Mouse (Mus musculus): Measurements from ENCODE around the gene Klhl31. TPM values are rescaled to one million over a fixed set of nuclear protein-coding genes. Genes with fewer than 3 reads are reported as not detected.

Gene Klhl31
- polyA plus RNA-seq, 1 experiment: 0.15 TPM

DNA sequence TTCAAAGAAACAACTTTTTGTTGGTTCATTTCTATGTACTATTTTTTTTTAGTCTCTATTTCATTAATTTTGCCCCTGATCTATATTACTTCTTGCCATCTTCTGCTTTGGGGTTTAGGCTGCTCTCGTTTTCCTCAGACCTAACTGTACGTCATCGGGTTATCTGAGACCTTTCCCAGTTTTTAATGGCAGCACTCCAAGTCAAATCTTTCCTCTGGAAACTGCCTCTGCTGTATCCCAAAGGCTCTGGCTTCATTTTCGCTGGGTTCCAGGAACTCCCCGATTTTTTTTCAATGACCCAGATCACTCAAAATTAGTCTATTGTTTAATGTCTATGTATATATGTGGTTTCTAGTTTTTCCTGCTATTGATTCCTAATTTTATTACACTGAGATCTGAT is 6.6 kb upstream of the Klhl31 start:
- no peak for TF ChIP-seq EP300 (IDR thresholded peaks at IDR 0.05; ENCODE audit: insufficient read depth, low read depth, low read length)
- no peak for TF ChIP-seq POLR2A (IDR thresholded peaks at IDR 0.05; ENCODE audit: insufficient read depth, low read length)
- no peak for TF ChIP-seq CTCF (IDR thresholded peaks at IDR 0.05; ENCODE audit: low read depth, low read length)
- H3K36me3 ChIP-seq (ENCODE audit: control insufficient read depth, insufficient read depth, low read length, poor library complexity, severe bottlenecking): no peaks in the 10 kb centered on the region
- H3K4me1 ChIP-seq (ENCODE audit: control insufficient read depth, insufficient read depth, low read length): no peaks in the 10 kb centered on the region
- H3K27ac ChIP-seq (ENCODE audit: insufficient read depth, low read length): no peak overlapping the region
- H3K27me3 ChIP-seq (ENCODE audit: control insufficient read depth, insufficient read depth, low read length, poor library complexity, severe bottlenecking): 0 out of 2 replicates have a peak, but pooled peaks cover 3% of the 10 kb centered on the region
- no peaks in the 10 kb centered on the region for H3K9me3 ChIP-seq (replicated peaks; ENCODE audit: control insufficient read depth, insufficient read depth, low read length, poor library complexity, severe bottlenecking)
- no peak overlapping the region for H3K4me3 ChIP-seq (ENCODE audit: low read depth, low read length)
- no peak overlapping the region for H3K9ac ChIP-seq (ENCODE audit: low read depth, poor library complexity, severe bottlenecking)

DNA sequence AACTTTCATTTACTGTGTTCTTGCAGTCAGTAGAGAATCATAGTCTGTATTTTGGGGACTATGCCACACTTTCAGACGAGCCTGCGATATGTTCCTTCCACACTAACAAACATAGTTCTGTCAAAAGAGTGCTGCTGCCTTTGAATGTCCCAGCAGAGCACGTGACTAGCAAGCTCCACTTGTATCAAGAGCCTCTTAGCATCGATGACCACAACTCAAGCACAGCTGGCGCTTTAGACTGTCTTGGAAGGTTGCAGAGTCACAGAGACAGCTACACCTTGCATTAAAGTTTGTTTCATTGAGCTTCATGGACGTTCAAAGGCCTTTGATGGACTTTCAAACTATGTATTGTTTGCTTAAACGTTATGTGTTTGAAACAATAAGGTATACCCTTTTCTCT is 5.5 kb upstream of the Klhl31 start:
- TF ChIP-seq CTCF (IDR thresholded peaks at IDR 0.05; ENCODE audit: low read depth, low read length) (no peak), EP300 (IDR thresholded peaks at IDR 0.05; ENCODE audit: insufficient read depth, low read depth, low read length) (no peak), POLR2A (IDR thresholded peaks at IDR 0.05; ENCODE audit: insufficient read depth, low read length) (no peak)
- no peak overlapping the region for H3K9ac ChIP-seq (ENCODE audit: low read depth, poor library complexity, severe bottlenecking)
- H3K36me3 ChIP-seq (ENCODE audit: control insufficient read depth, insufficient read depth, low read length, poor library complexity, severe bottlenecking): no peaks in the 10 kb centered on the region
- 0 out of 2 replicates have a peak, but pooled peaks cover 3% of the 10 kb centered on the region for H3K27me3 ChIP-seq (ENCODE audit: control insufficient read depth, insufficient read depth, low read length, poor library complexity, severe bottlenecking)
- H3K4me3 ChIP-seq (ENCODE audit: low read depth, low read length): no peak overlapping the region
- H3K4me1 ChIP-seq (ENCODE audit: control insufficient read depth, insufficient read depth, low read length): no peaks in the 10 kb centered on the region
- H3K9me3 ChIP-seq (replicated peaks; ENCODE audit: control insufficient read depth, insufficient read depth, low read length, poor library complexity, severe bottlenecking): no peaks in the 10 kb centered on the region
- no peak overlapping the region for H3K27ac ChIP-seq (ENCODE audit: insufficient read depth, low read length)

DNA sequence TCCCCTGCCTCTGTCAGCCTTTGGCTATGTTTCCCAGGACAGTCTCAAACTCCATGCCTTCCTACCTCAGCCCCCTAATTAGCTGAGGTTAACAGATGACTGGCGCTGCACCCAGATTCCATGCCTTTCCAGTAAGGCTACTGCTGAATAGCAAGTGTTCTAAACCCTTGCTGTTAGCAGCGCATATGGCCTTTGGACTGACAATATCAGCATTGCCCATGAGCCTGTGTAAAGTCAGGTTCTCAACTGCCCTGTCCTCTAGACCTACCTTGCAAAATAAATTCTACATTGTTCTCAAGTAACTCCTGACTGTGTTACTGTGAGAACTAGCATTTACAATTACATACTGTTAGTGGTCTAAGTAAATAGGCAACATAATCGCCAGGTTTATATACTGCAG is 3.9 kb upstream of the Klhl31 start:
- Histone ChIP-seq H3K36me3 (ENCODE audit: control insufficient read depth, insufficient read depth, low read length, poor library complexity, severe bottlenecking) (no peaks in the 10 kb centered on the region), H3K4me3 (ENCODE audit: low read depth, low read length) (no peak overlapping the region), H3K27ac (ENCODE audit: insufficient read depth, low read length) (no peak overlapping the region), H3K9ac (ENCODE audit: low read depth, poor library complexity, severe bottlenecking) (no peak overlapping the region), H3K4me1 (ENCODE audit: control insufficient read depth, insufficient read depth, low read length) (no peaks in the 10 kb centered on the region), H3K9me3 (replicated peaks; ENCODE audit: control insufficient read depth, insufficient read depth, low read length, poor library complexity, severe bottlenecking) (no peaks in the 10 kb centered on the region), H3K27me3 (ENCODE audit: control insufficient read depth, insufficient read depth, low read length, poor library complexity, severe bottlenecking) (0 out of 2 replicates have a peak, but pooled peaks cover 3% of the 10 kb centered on the region)
- no peak for TF ChIP-seq CTCF (IDR thresholded peaks at IDR 0.05; ENCODE audit: low read depth, low read length)
- TF ChIP-seq POLR2A (IDR thresholded peaks at IDR 0.05; ENCODE audit: insufficient read depth, low read length): no peak
- no peak for TF ChIP-seq EP300 (IDR thresholded peaks at IDR 0.05; ENCODE audit: insufficient read depth, low read depth, low read length)

DNA sequence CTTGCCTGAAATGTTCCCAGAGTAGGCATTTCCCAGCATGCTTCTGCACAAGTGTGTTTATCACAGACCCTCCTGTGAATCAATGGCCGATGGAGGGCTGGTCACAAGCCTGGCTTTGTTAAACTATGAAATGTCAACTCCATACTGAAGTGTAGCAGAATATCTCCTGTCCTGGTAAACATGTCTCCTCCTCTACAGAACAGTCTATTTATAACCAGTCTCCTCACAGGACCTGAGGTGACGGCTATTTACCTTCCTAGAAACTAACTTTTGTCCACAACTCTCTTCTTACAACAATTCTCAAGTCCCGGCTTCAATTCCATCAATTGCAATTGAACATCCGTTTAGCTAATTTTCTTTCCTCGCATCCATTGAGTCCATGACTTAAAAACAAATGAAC is 297 bp upstream of the Klhl31 start:
- Histone ChIP-seq H3K9me3 (replicated peaks; ENCODE audit: control insufficient read depth, insufficient read depth, low read length, poor library complexity, severe bottlenecking) (no peaks in the 10 kb centered on the region), H3K27ac (ENCODE audit: insufficient read depth, low read length) (no peak overlapping the region), H3K9ac (ENCODE audit: low read depth, poor library complexity, severe bottlenecking) (no peak overlapping the region), H3K4me3 (ENCODE audit: low read depth, low read length) (no peak overlapping the region), H3K27me3 (ENCODE audit: control insufficient read depth, insufficient read depth, low read length, poor library complexity, severe bottlenecking) (0 out of 2 replicates have a peak, but pooled peaks cover 3% of the 10 kb centered on the region), H3K36me3 (ENCODE audit: control insufficient read depth, insufficient read depth, low read length, poor library complexity, severe bottlenecking) (no peaks in the 10 kb centered on the region), H3K4me1 (ENCODE audit: control insufficient read depth, insufficient read depth, low read length) (no peaks in the 10 kb centered on the region)
- TF ChIP-seq POLR2A (IDR thresholded peaks at IDR 0.05; ENCODE audit: insufficient read depth, low read length) (no peak), CTCF (IDR thresholded peaks at IDR 0.05; ENCODE audit: low read depth, low read length) (no peak), EP300 (IDR thresholded peaks at IDR 0.05; ENCODE audit: insufficient read depth, low read depth, low read length) (no peak)

DNA sequence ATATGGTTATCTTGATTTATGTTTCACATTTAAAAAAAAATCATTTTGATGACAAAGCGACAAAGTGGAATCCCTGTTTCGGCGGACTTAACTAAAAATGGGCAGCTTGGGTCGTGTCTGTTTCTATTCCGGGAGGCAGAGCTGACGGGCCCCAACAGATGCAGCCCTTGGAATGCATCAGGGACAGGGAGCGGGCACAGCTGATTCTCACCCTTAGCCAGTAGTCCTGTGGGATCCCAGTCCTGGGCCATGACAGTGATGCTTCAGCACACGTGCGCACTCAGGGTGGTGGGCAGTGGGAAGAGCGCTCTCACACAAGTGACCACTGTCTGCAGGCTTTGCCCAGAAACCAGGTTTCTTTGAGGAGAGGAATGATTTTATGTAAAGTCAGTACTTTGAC is 1.1 kb downstream of the Klhl31 start:
- Histone ChIP-seq H3K36me3 (ENCODE audit: control insufficient read depth, insufficient read depth, low read length, poor library complexity, severe bottlenecking) (no peaks in the 10 kb centered on the region), H3K9me3 (replicated peaks; ENCODE audit: control insufficient read depth, insufficient read depth, low read length, poor library complexity, severe bottlenecking) (no peaks in the 10 kb centered on the region), H3K9ac (ENCODE audit: low read depth, poor library complexity, severe bottlenecking) (no peak overlapping the region), H3K27ac (ENCODE audit: insufficient read depth, low read length) (no peak overlapping the region), H3K4me3 (ENCODE audit: low read depth, low read length) (no peak overlapping the region), H3K4me1 (ENCODE audit: control insufficient read depth, insufficient read depth, low read length) (no peaks in the 10 kb centered on the region), H3K27me3 (ENCODE audit: control insufficient read depth, insufficient read depth, low read length, poor library complexity, severe bottlenecking) (0 out of 2 replicates have a peak, but pooled peaks cover 3% of the 10 kb centered on the region)
- TF ChIP-seq EP300 (IDR thresholded peaks at IDR 0.05; ENCODE audit: insufficient read depth, low read depth, low read length) (no peak), CTCF (IDR thresholded peaks at IDR 0.05; ENCODE audit: low read depth, low read length) (no peak), POLR2A (IDR thresholded peaks at IDR 0.05; ENCODE audit: insufficient read depth, low read length) (no peak)

DNA sequence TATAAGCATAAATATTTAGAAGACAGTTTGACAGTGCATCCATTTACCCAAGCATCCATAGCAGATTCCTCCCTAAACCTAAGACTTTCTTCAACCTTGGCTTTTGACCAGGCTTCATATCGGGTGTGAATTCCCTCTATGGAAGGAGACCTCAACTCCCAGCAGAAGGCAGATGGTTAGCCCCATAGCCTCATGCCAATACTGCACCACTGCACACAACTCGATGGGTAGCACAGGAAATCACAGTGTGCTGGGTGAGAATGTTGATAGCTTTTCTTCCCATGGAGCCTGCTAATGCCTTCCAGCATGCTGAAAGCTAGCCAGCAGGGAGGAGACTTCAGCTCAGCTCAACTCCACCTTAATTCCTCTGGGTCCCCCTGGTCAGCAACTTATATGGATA is 8.9 kb downstream of the Klhl31 start:
- no peaks in the 10 kb centered on the region for H3K27me3 ChIP-seq (ENCODE audit: control insufficient read depth, insufficient read depth, low read length, poor library complexity, severe bottlenecking)
- TF ChIP-seq CTCF (IDR thresholded peaks at IDR 0.05; ENCODE audit: low read depth, low read length) (no peak), POLR2A (IDR thresholded peaks at IDR 0.05; ENCODE audit: insufficient read depth, low read length) (no peak), EP300 (IDR thresholded peaks at IDR 0.05; ENCODE audit: insufficient read depth, low read depth, low read length) (no peak)
- no peaks in the 10 kb centered on the region for H3K4me1 ChIP-seq (ENCODE audit: control insufficient read depth, insufficient read depth, low read length)
- H3K9me3 ChIP-seq (replicated peaks; ENCODE audit: control insufficient read depth, insufficient read depth, low read length, poor library complexity, severe bottlenecking): no peaks in the 10 kb centered on the region
- H3K9ac ChIP-seq (ENCODE audit: low read depth, poor library complexity, severe bottlenecking): no peak overlapping the region
- H3K36me3 ChIP-seq (ENCODE audit: control insufficient read depth, insufficient read depth, low read length, poor library complexity, severe bottlenecking): no peaks in the 10 kb centered on the region
- no peak overlapping the region for H3K27ac ChIP-seq (ENCODE audit: insufficient read depth, low read length)
- no peak overlapping the region for H3K4me3 ChIP-seq (ENCODE audit: low read depth, low read length)

Data from ES-Bruce4 (cell line).